In genomic region chr16:76577206-76577605, GRCm38 (mm10) we compare ENCODE assay signal across 17 mouse cellular contexts.
"Had no signal": no experiment of that assay in that cellular context is flagged by ENCODE, and none has a peak within 500 bp of the region (broad histone marks: within the 10 kb centered on the region; RNA-seq: fewer than 3 reads in every experiment).

No protein-coding gene starts in this region.

- H3K36me3 ChIP-seq: lung, embryonic 15.5 days; midbrain, embryonic 13.5 days; midbrain, embryonic 15.5 days; neural tube, embryonic 12.5 days; stomach, embryonic 15.5 days had no signal

- H3K27ac ChIP-seq: lung, embryonic 15.5 days; macrophage; midbrain, embryonic 13.5 days; midbrain, embryonic 15.5 days; neural tube, embryonic 12.5 days; stomach, embryonic 15.5 days; stomach, postnatal 0 days had no signal

- H3K9me3 ChIP-seq: lung, embryonic 15.5 days; midbrain, embryonic 13.5 days; midbrain, embryonic 15.5 days; neural tube, embryonic 12.5 days; stomach, embryonic 15.5 days had no signal

- H3K9ac ChIP-seq: lung, embryonic 15.5 days; midbrain, embryonic 13.5 days; midbrain, embryonic 15.5 days; neural tube, embryonic 12.5 days; stomach, embryonic 15.5 days had no signal

- H3K4me2 ChIP-seq: lung, embryonic 15.5 days; midbrain, embryonic 11.5 days; midbrain, embryonic 13.5 days; midbrain, embryonic 15.5 days; neural tube, embryonic 12.5 days; stomach, embryonic 15.5 days had no signal

- H3K27me3 ChIP-seq: lung, embryonic 15.5 days; midbrain, embryonic 13.5 days; midbrain, embryonic 15.5 days; neural tube, embryonic 12.5 days; stomach, embryonic 15.5 days had no signal

- H3K4me3 ChIP-seq: lung, embryonic 15.5 days; megakaryocyte, embryonic 14.5 days; midbrain, embryonic 13.5 days; midbrain, embryonic 15.5 days; neural tube, embryonic 12.5 days; stomach, embryonic 15.5 days had no signal

- DNase-seq: lung, adult 2 months; lung, postnatal 14 days; lung, postnatal 36 days; right cerebral cortex, postnatal 14 days; thymus, adult 2 months; thymus, postnatal 25 days; thymus, postnatal 4 days had no signal

- ATAC-seq: lung, postnatal 0 days; midbrain, embryonic 13.5 days; midbrain, embryonic 15.5 days had no signal

- H3K4me1 ChIP-seq: lung, embryonic 15.5 days; megakaryocyte, embryonic 14.5 days; midbrain, embryonic 13.5 days; midbrain, embryonic 15.5 days; neural tube, embryonic 12.5 days; stomach, embryonic 15.5 days had no signal
